Mouse (Mus musculus): ENCODE measurements around the gene Tnni3. TPM values are rescaled to one million over a fixed set of nuclear protein-coding genes. Genes with fewer than 3 reads are reported as not detected.

Tnni3 gene
- total and polyA plus RNA-seq, 3 experiments: 328 to 353 TPM; not detected in 1

GRCm38 (mm10) chr7:4556256-4557166, 32.5 kb upstream of the Tnni3 start:
- Histone ChIP-seq H3K9me3 (replicated peaks; ENCODE audit: insufficient read depth, low read length) (no peaks in the 10 kb centered on the region), H3K79me2 (ENCODE audit: control insufficient read depth, insufficient read depth, low read length, poor library complexity) (no peaks in the 10 kb centered on the region), H3K4me1 (ENCODE audit: control insufficient read depth in 1 of 2, insufficient read depth in 2 of 2, low read length in 2 of 2) (no peaks in the 10 kb centered on the region), H3K9ac (ENCODE audit: control insufficient read depth, low read depth, low read length, poor library complexity, severe bottlenecking) (no peak overlapping the region), H3K4me3 (ENCODE audit: control insufficient read depth in 1 of 2, insufficient read depth in 1 of 2, low read depth in 2 of 2, low read length in 2 of 2) (no peak overlapping the region), H3K36me3 (ENCODE audit: control insufficient read depth in 1 of 2, insufficient read depth in 2 of 2, low read length in 2 of 2) (no peaks in the 10 kb centered on the region), H3K27me3 (ENCODE audit: control insufficient read depth in 1 of 2, insufficient read depth in 2 of 2, low read length in 2 of 2) (no peaks in the 10 kb centered on the region; a peak in 4 of 4 replicates), H3K27ac (ENCODE audit: control insufficient read depth, low read depth, low read length) (no peak overlapping the region)
- TF ChIP-seq MAZ (IDR thresholded peaks at IDR 0.05; ENCODE audit: low read depth, low read length) (0 out of 2 replicates have a peak, but pooled peaks have one; percentile 51), NELFE (IDR thresholded peaks at IDR 0.05; ENCODE audit: low read depth, low read length) (no peak), TCF12 (IDR thresholded peaks at IDR 0.05; ENCODE audit: low read depth, low read length) (0 out of 2 replicates have a peak, but pooled peaks have one; percentile 15), HCFC1 (IDR thresholded peaks at IDR 0.05; ENCODE audit: low read depth, low read length) (0 out of 2 replicates have a peak, but pooled peaks have one; percentile 39), CTCF (IDR thresholded peaks at IDR 0.05 in 2 of 3, conservative IDR thresholded peaks at IDR 0.05 in 1 of 3; ENCODE audit: control insufficient read depth in 1 of 3, insufficient read depth in 1 of 3, low read depth in 2 of 3, low read length in 3 of 3, poor library complexity in 1 of 3, severe bottlenecking in 1 of 3) (peak; percentile 85 to 100 (median 93)), JUND (IDR thresholded peaks at IDR 0.05; ENCODE audit: low read depth, low read length) (0 out of 2 replicates have a peak, but pooled peaks have one; percentile 55), SMC3 (IDR thresholded peaks at IDR 0.05; ENCODE audit: low read depth, low read length) (peak; percentile 98), ETS1 (IDR thresholded peaks at IDR 0.05; ENCODE audit: low read depth, low read length) (no peak), ELF1 (IDR thresholded peaks at IDR 0.05; ENCODE audit: low read depth, low read length) (peak; percentile 63), SIN3A (IDR thresholded peaks at IDR 0.05; ENCODE audit: low read length) (peak; percentile 71), MXI1 (IDR thresholded peaks at IDR 0.05; ENCODE audit: low read depth, low read length) (peak; percentile 31; the same call in 1 of the 2 replicates), ZC3H11A (IDR thresholded peaks at IDR 0.05; ENCODE audit: low read depth, low read length) (peak; percentile 96), ZKSCAN1 (IDR thresholded peaks at IDR 0.05; ENCODE audit: low read depth, low read length) (no peak), MAX (IDR thresholded peaks at IDR 0.05; ENCODE audit: low read length) (no peak), EP300 (IDR thresholded peaks at IDR 0.05; ENCODE audit: low read depth in 1 of 2, low read length in 2 of 2) (0 out of 4 replicates have a peak, but pooled peaks of 1 of the 2 experiments have one; percentile 7), GATA1 (IDR thresholded peaks at IDR 0.05; ENCODE audit: low read depth, low read length) (no peak), ZNF384 (IDR thresholded peaks at IDR 0.05; ENCODE audit: low read depth, low read length) (peak; percentile 46; the same call in 1 of the 2 replicates), USF2 (IDR thresholded peaks at IDR 0.05; ENCODE audit: borderline replicate concordance in 1 of 2, insufficient read depth in 1 of 2, low read depth in 1 of 2, low read length in 2 of 2) (no peak), USF1 (IDR thresholded peaks at IDR 0.05; ENCODE audit: low read depth, low read length) (no peak), NRF1 (IDR thresholded peaks at IDR 0.05; ENCODE audit: insufficient read depth, low read depth, low read length, poor library complexity, severe bottlenecking) (no peak), GABPA (IDR thresholded peaks at IDR 0.05; ENCODE audit: low read depth, low read length) (no peak)
- DNase-seq (ENCODE audit: low read depth, low spot score): peak; percentile 91

Measured in MEL (cell line).